Mouse (Mus musculus): ENCODE results near the gene Eml6. TPM values are rescaled to one million over a fixed set of nuclear protein-coding genes. Genes with fewer than 3 reads are reported as not detected.

Eml6 gene
- 0.25 and 0.53 TPM in 2 replicates for polyA plus RNA-seq (2014; fragmentation: Nextera tagmentation; extraction: Ambion mirVana)

GRCm38 (mm10) chr11:30025835-30026472 lies at the start of gene Eml6:
Gene Eml6, minus strand, starts transcription at chr11:30026033.
- Histone ChIP-seq H3K4me1 (ENCODE audit: insufficient read depth) (no peaks in the 10 kb centered on the region), H3K36me3 (ENCODE audit: insufficient read depth) (no peaks in the 10 kb centered on the region), H3K27ac (ENCODE audit: low read depth) (peak within 1 kb of the TSS; percentile 50; the same call in 1 of the 2 replicates), H3K4me3 (ENCODE audit: low read depth, low read length) (peak within 1 kb of the TSS; percentile 57), H3K9me3 (ENCODE audit: low read depth, low read length) (no peaks in the 10 kb centered on the region), H3K4me2 (peak within 1 kb of the TSS; percentile 95), H3K9ac (peak within 1 kb of the TSS; percentile 64), H3K27me3 (ENCODE audit: insufficient read depth, low read length) (peaks cover 25% of the 10 kb centered on the region)
- under 1% methylated on average over 39 of the region's 39 CpGs for WGBS
- TF ChIP-seq CTCF (IDR thresholded peaks at IDR 0.05; ENCODE audit: low read depth): peak; percentile 59
- ATAC-seq (ENCODE audit: insufficient read depth) (peak; percentile 100), DNase-seq (peak; percentile 98)

- no peak for ATAC-seq (ENCODE audit: insufficient read depth)
Measured at GRCm38 (mm10) chr11:30057299-30057698, 31.5 kb upstream of the Eml6 start.

GRCm38 (mm10) chr11:30025144-30025543 lies 689 bp downstream of the Eml6 start:
- H3K36me3 ChIP-seq (ENCODE audit: insufficient read depth): no peaks in the 10 kb centered on the region
- H3K9me3 ChIP-seq (ENCODE audit: low read depth, low read length): no peaks in the 10 kb centered on the region
- peak overlapping the region; percentile 57 for H3K4me3 ChIP-seq (ENCODE audit: low read depth, low read length)
- no peak overlapping the region for H3K27ac ChIP-seq (ENCODE audit: low read depth)
- H3K4me2 ChIP-seq: peak overlapping the region; percentile 95
- H3K9ac ChIP-seq: no peak overlapping the region
- DNase-seq (no peak), ATAC-seq (ENCODE audit: insufficient read depth) (no peak)
- H3K27me3 ChIP-seq (ENCODE audit: insufficient read depth, low read length): peaks cover 25% of the 10 kb centered on the region
- no peak for TF ChIP-seq CTCF (IDR thresholded peaks at IDR 0.05; ENCODE audit: low read depth)
- WGBS: 6% methylated on average over 4 of the region's 4 CpGs
- no peaks in the 10 kb centered on the region for H3K4me1 ChIP-seq (ENCODE audit: insufficient read depth)

More at GRCm38 (mm10) chr11:30057299-30057698, 31.5 kb upstream of the Eml6 start:
- peak; percentile 54 for TF ChIP-seq CTCF (IDR thresholded peaks at IDR 0.05; ENCODE audit: low read depth)
- DNase-seq: peak; percentile 49
- Histone ChIP-seq H3K4me2 (no peak overlapping the region), H3K27me3 (ENCODE audit: insufficient read depth, low read length) (no peaks in the 10 kb centered on the region), H3K4me1 (ENCODE audit: insufficient read depth) (no peaks in the 10 kb centered on the region), H3K9ac (no peak overlapping the region), H3K36me3 (ENCODE audit: insufficient read depth) (no peaks in the 10 kb centered on the region), H3K9me3 (ENCODE audit: low read depth, low read length) (no peaks in the 10 kb centered on the region), H3K27ac (ENCODE audit: low read depth) (no peak overlapping the region), H3K4me3 (ENCODE audit: low read depth, low read length) (no peak overlapping the region)
- 46% methylated on average over 8 of the region's 8 CpGs for WGBS

- peak overlapping the region; percentile 57 for H3K4me3 ChIP-seq (ENCODE audit: low read depth, low read length)
- DNase-seq (peak; percentile 33), ATAC-seq (ENCODE audit: insufficient read depth) (no peak)
- peak overlapping the region; percentile 44 for H3K9ac ChIP-seq
- no peaks in the 10 kb centered on the region for H3K36me3 ChIP-seq (ENCODE audit: insufficient read depth)
- no peaks in the 10 kb centered on the region for H3K4me1 ChIP-seq (ENCODE audit: insufficient read depth)
- peak overlapping the region; percentile 95 for H3K4me2 ChIP-seq
- under 1% methylated on average over 57 of the region's 57 CpGs for WGBS
- H3K9me3 ChIP-seq (ENCODE audit: low read depth, low read length): no peaks in the 10 kb centered on the region
- peaks cover 25% of the 10 kb centered on the region for H3K27me3 ChIP-seq (ENCODE audit: insufficient read depth, low read length)
- no peak overlapping the region for H3K27ac ChIP-seq (ENCODE audit: low read depth)
- TF ChIP-seq CTCF (IDR thresholded peaks at IDR 0.05; ENCODE audit: low read depth): no peak
Measured at GRCm38 (mm10) chr11:30024261-30025071, 1.4 kb downstream of the Eml6 start.

GRCm38 (mm10) chr11:29986257-29986656 lies 39.6 kb downstream of the Eml6 start:
- no peak for TF ChIP-seq CTCF (IDR thresholded peaks at IDR 0.05; ENCODE audit: low read depth)
- H3K9me3 ChIP-seq (ENCODE audit: low read depth, low read length): no peaks in the 10 kb centered on the region
- no peaks in the 10 kb centered on the region for H3K4me1 ChIP-seq (ENCODE audit: insufficient read depth)
- no peak overlapping the region for H3K4me3 ChIP-seq (ENCODE audit: low read depth, low read length)
- H3K27me3 ChIP-seq (ENCODE audit: insufficient read depth, low read length): no peaks in the 10 kb centered on the region
- no peaks in the 10 kb centered on the region for H3K36me3 ChIP-seq (ENCODE audit: insufficient read depth)
- no peak overlapping the region for H3K9ac ChIP-seq
- 62% methylated on average over 2 of the region's 2 CpGs for WGBS
- DNase-seq: no peak
- H3K27ac ChIP-seq (ENCODE audit: low read depth): no peak overlapping the region
- ATAC-seq (ENCODE audit: insufficient read depth): no peak
- H3K4me2 ChIP-seq: no peak overlapping the region

GRCm38 (mm10) chr11:29968874-29969273 lies 57.0 kb downstream of the Eml6 start:
- Histone ChIP-seq H3K36me3 (ENCODE audit: insufficient read depth) (no peaks in the 10 kb centered on the region), H3K4me1 (ENCODE audit: insufficient read depth) (no peaks in the 10 kb centered on the region), H3K4me3 (ENCODE audit: low read depth, low read length) (no peak overlapping the region), H3K4me2 (no peak overlapping the region), H3K9me3 (ENCODE audit: low read depth, low read length) (no peaks in the 10 kb centered on the region), H3K27ac (ENCODE audit: low read depth) (no peak overlapping the region), H3K9ac (no peak overlapping the region), H3K27me3 (ENCODE audit: insufficient read depth, low read length) (no peaks in the 10 kb centered on the region)
- WGBS: 78% methylated on average over 1 of the region's 1 CpGs
- ATAC-seq (ENCODE audit: insufficient read depth) (no peak), DNase-seq (no peak)
- TF ChIP-seq CTCF (IDR thresholded peaks at IDR 0.05; ENCODE audit: low read depth): no peak

- Histone ChIP-seq H3K4me1 (ENCODE audit: insufficient read depth) (no peaks in the 10 kb centered on the region), H3K9me3 (ENCODE audit: low read depth, low read length) (no peaks in the 10 kb centered on the region), H3K9ac (no peak overlapping the region), H3K27ac (ENCODE audit: low read depth) (no peak overlapping the region), H3K36me3 (ENCODE audit: insufficient read depth) (no peaks in the 10 kb centered on the region), H3K27me3 (ENCODE audit: insufficient read depth, low read length) (no peaks in the 10 kb centered on the region), H3K4me3 (ENCODE audit: low read depth, low read length) (no peak overlapping the region), H3K4me2 (no peak overlapping the region)
- WGBS: 91% methylated on average over 5 of the region's 5 CpGs
- no peak for DNase-seq
- no peak for TF ChIP-seq CTCF (IDR thresholded peaks at IDR 0.05; ENCODE audit: low read depth)
- no peak for ATAC-seq (ENCODE audit: insufficient read depth)
Measured at GRCm38 (mm10) chr11:29959366-29959765, 66.5 kb downstream of the Eml6 start.

Data from lung, embryonic 14.5 days (tissue).